Mouse (Mus musculus): Measurements from ENCODE around the gene Myadml2. TPM values are rescaled to one million over a fixed set of nuclear protein-coding genes. Genes with fewer than 3 reads are reported as not detected.

Myadml2 gene
- total and polyA plus RNA-seq, 3 experiments, result 0.68 TPM; not detected in 2

- TF ChIP-seq CHD2 (IDR thresholded peaks at IDR 0.05; ENCODE audit: low read length) (no peak), MYC (IDR thresholded peaks at IDR 0.05; ENCODE audit: low read depth, low read length) (no peak), USF2 (conservative IDR thresholded peaks at IDR 0.05; ENCODE audit: low read depth, low read length) (no peak), JUND (conservative IDR thresholded peaks at IDR 0.05; ENCODE audit: low read depth, low read length) (no peak), CTCF (conservative IDR thresholded peaks at IDR 0.05 in 1 of 2, IDR thresholded peaks at IDR 0.05 in 1 of 2; ENCODE audit: low read depth in 2 of 2, low read length in 2 of 2) (no peak), MXI1 (IDR thresholded peaks at IDR 0.05; ENCODE audit: low read depth, low read length) (no peak), POLR2AphosphoS2 (IDR thresholded peaks at IDR 0.05; ENCODE audit: low read depth, low read length) (no peak), UBTF (IDR thresholded peaks at IDR 0.05; ENCODE audit: low read depth, low read length) (no peak), USF1 (IDR thresholded peaks at IDR 0.05; ENCODE audit: low read depth, low read length) (no peak), ZKSCAN1 (IDR thresholded peaks at IDR 0.05; ENCODE audit: borderline replicate concordance, low read depth, low read length) (no peak), POLR2A (IDR thresholded peaks at IDR 0.05; ENCODE audit: low read depth, low read length) (no peak), SIN3A (IDR thresholded peaks at IDR 0.05; ENCODE audit: low read length) (no peak), PAX5 (IDR thresholded peaks at IDR 0.05; ENCODE audit: low read length) (no peak), RAD21 (IDR thresholded peaks at IDR 0.05; ENCODE audit: low read depth, low read length) (no peak), MEF2A (IDR thresholded peaks at IDR 0.05; ENCODE audit: borderline replicate concordance, low read depth, low read length) (no peak), BHLHE40 (IDR thresholded peaks at IDR 0.05; ENCODE audit: low read depth, low read length) (no peak), HCFC1 (IDR thresholded peaks at IDR 0.05; ENCODE audit: low read depth, low read length) (no peak), GABPA (IDR thresholded peaks at IDR 0.05; ENCODE audit: insufficient replicate concordance, low read depth, low read length) (no peak)
- no peaks in the 10 kb centered on the region for H3K79me2 ChIP-seq (replicated peaks; ENCODE audit: control insufficient read depth, extremely low read depth, insufficient read depth, poor library complexity, severe bottlenecking)
- peaks cover 15 to 41% of the 10 kb centered on the region in 2 experiments for H3K36me3 ChIP-seq (replicated peaks in 1 of 2; ENCODE audit: control insufficient read depth in 1 of 2, insufficient read depth in 1 of 2, low read length in 1 of 2)
- peaks cover 14 to 42% of the 10 kb centered on the region in 2 experiments for H3K4me1 ChIP-seq (ENCODE audit: control insufficient read depth in 1 of 2, insufficient read depth in 2 of 2)
- H3K4me3 ChIP-seq (replicated peaks in 1 of 3; ENCODE audit: low read depth in 2 of 3, low read length in 2 of 3, poor library complexity in 1 of 3), result peak overlapping the region in 1 of 3 experiments; percentile 66
- H3K9ac ChIP-seq (ENCODE audit: insufficient read depth, low read depth), result 0 out of 2 replicates have a peak overlapping the region, but pooled peaks have one; percentile 79
- DNase-seq (ENCODE audit: extremely low read depth), result no peak
- dilution Hi-C loops (cut with MboI; ENCODE audit: extremely low pct_ligation_motif_present, extremely low pct_unique_long_range_greater_than_20kb, low sequenced_read_pairs) (no loop called here), in situ Hi-C loops (cut with MboI; ENCODE audit: low pct_ligation_motif_present, low pct_unique_long_range_greater_than_20kb, low sequenced_read_pairs) (no loop called here)
- no peak overlapping the region for H3K27ac ChIP-seq (ENCODE audit: insufficient read depth, low read depth)
- no peaks in the 10 kb centered on the region for H3K27me3 ChIP-seq (replicated peaks)
- H3K4me2 ChIP-seq (ENCODE audit: insufficient read depth, low read depth, poor library complexity, severe bottlenecking), result no peak overlapping the region
- no peaks in the 10 kb centered on the region for H3K9me3 ChIP-seq (replicated peaks; ENCODE audit: low read length)
These were observed 6.1 kb downstream of the Myadml2 start for GRCm38 (mm10) chr11:120641869-120642268.

GRCm38 (mm10) chr11:120641255-120641654 lies 6.7 kb downstream of the Myadml2 start:
- DNase-seq (ENCODE audit: extremely low read depth), result no peak
- Histone ChIP-seq H3K36me3 (replicated peaks in 1 of 2; ENCODE audit: control insufficient read depth in 1 of 2, insufficient read depth in 1 of 2, low read length in 1 of 2) (peaks cover 15 to 44% of the 10 kb centered on the region in 2 experiments), H3K27ac (ENCODE audit: insufficient read depth, low read depth) (no peak overlapping the region), H3K27me3 (replicated peaks) (no peaks in the 10 kb centered on the region), H3K4me1 (ENCODE audit: control insufficient read depth in 1 of 2, insufficient read depth in 2 of 2) (peaks cover 13 to 39% of the 10 kb centered on the region in 2 experiments), H3K4me3 (replicated peaks in 1 of 3; ENCODE audit: low read depth in 2 of 3, low read length in 2 of 3, poor library complexity in 1 of 3) (no peak overlapping the region), H3K9ac (ENCODE audit: insufficient read depth, low read depth) (no peak overlapping the region), H3K4me2 (ENCODE audit: insufficient read depth, low read depth, poor library complexity, severe bottlenecking) (no peak overlapping the region), H3K79me2 (replicated peaks; ENCODE audit: control insufficient read depth, extremely low read depth, insufficient read depth, poor library complexity, severe bottlenecking) (no peaks in the 10 kb centered on the region), H3K9me3 (replicated peaks; ENCODE audit: low read length) (no peaks in the 10 kb centered on the region)
- TF ChIP-seq USF2 (conservative IDR thresholded peaks at IDR 0.05; ENCODE audit: low read depth, low read length) (no peak), MXI1 (IDR thresholded peaks at IDR 0.05; ENCODE audit: low read depth, low read length) (no peak), JUND (conservative IDR thresholded peaks at IDR 0.05; ENCODE audit: low read depth, low read length) (no peak), CHD1 (IDR thresholded peaks at IDR 0.05; ENCODE audit: low read depth, low read length) (no peak), IRF4 (IDR thresholded peaks at IDR 0.05; ENCODE audit: low read depth, low read length) (no peak), ZNF384 (IDR thresholded peaks at IDR 0.05; ENCODE audit: low read depth, low read length) (no peak), RCOR1 (conservative IDR thresholded peaks at IDR 0.05; ENCODE audit: low read depth, low read length) (no peak), MYC (IDR thresholded peaks at IDR 0.05; ENCODE audit: low read depth, low read length) (no peak), SMC3 (IDR thresholded peaks at IDR 0.05; ENCODE audit: low read depth, low read length) (no peak), CTCF (conservative IDR thresholded peaks at IDR 0.05 in 1 of 2, IDR thresholded peaks at IDR 0.05 in 1 of 2; ENCODE audit: low read depth in 2 of 2, low read length in 2 of 2) (no peak), SIN3A (IDR thresholded peaks at IDR 0.05; ENCODE audit: low read length) (no peak)
- dilution Hi-C loops (cut with MboI; ENCODE audit: extremely low pct_ligation_motif_present, extremely low pct_unique_long_range_greater_than_20kb, low sequenced_read_pairs), result no loop called here
- in situ Hi-C loops (cut with MboI; ENCODE audit: low pct_ligation_motif_present, low pct_unique_long_range_greater_than_20kb, low sequenced_read_pairs), result no loop called here
